Mouse (Mus musculus) ES-E14 (cell line): Measurements from ENCODE around the gene Rasef.

Experiments used
- MAFK ChIP-seq: IDR thresholded peaks from 2 replicates; pipeline ENCODE4 v1.6.1; 2014; ENCODE audit warnings: mild to moderate bottlenecking, low read depth, low read length, inconsistent platforms; ENCODE audit not compliant: insufficient read depth
- ZNF384 ChIP-seq: IDR thresholded peaks from 2 replicates; pipeline ENCODE4 v1.6.1; 2012; ENCODE audit warnings: low read depth, low read length, inconsistent platforms

DNA sequence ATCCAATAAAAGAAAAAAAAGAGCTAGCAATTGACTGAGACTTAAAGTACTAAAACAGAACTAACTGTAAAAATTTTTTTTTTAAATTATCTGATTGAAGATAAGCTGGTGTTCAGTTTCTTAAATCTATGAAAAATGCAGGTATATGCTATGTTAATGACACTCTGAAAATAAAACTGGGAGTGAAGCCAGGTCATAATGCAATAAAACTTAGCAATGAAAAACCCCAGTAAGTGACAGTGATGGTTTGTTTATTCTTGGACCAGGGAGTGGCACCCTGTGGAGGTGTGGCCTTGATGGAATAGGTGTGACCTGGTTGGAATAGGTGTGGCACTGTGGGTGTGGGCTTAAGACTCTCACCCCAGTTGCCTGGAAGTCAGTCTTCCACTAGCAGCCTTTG is 71.0 kb downstream of the Rasef start:
- TF ChIP-seq ZNF384 (no peak), MAFK (no peak)
